Comparison of ENCODE assay signal across 16 mouse cellular contexts in genomic region chr16:92325062-92325406, GRCm38 (mm10). TPM values are rescaled to one million over a fixed set of nuclear protein-coding genes. Genes with fewer than 3 reads are reported as not detected.
"Had no signal": no experiment of that assay in that cellular context is flagged by ENCODE, and none has a peak within 500 bp of the region (broad histone marks: within the 10 kb centered on the region; RNA-seq: fewer than 3 reads in every experiment).

No protein-coding gene starts in this region.

- H3K9ac ChIP-seq: liver, embryonic 15.5 days; lung, embryonic 14.5 days; neural tube, embryonic 12.5 days had no signal

- H3K27ac ChIP-seq: liver, embryonic 15.5 days; neural tube, embryonic 12.5 days had no signal

- H3K27me3 ChIP-seq: liver, embryonic 15.5 days; neural tube, embryonic 12.5 days had no signal

- H3K9me3 ChIP-seq: liver, embryonic 15.5 days; neural tube, embryonic 12.5 days had no signal

- DNase-seq: kidney, adult 11 months; kidney, adult 9 months; kidney, postnatal 10 days; left cerebral cortex, postnatal 4 days; retina, postnatal 1 day; right cerebral cortex, postnatal 4 days; spleen, adult 18-20 months; thymus, postnatal 4 days had no signal

- H3K4me1 ChIP-seq: liver, embryonic 15.5 days had no signal

- H3K4me3 ChIP-seq: liver, embryonic 15.5 days; myocyte; neural tube, embryonic 12.5 days had no signal

- H3K36me3 ChIP-seq: liver, embryonic 15.5 days; neural tube, embryonic 12.5 days had no signal

- H3K4me2 ChIP-seq: liver, embryonic 11.5 days; liver, embryonic 15.5 days; lung, embryonic 14.5 days; neural tube, embryonic 12.5 days had no signal

RNA-seq across cellular contexts. Expression of gene Fam243, which starts 3.8 kb away (rescaled TPM):
- polyA plus RNA-seq: large intestine, adult 2 months; limb, embryonic 14.5 days; liver, embryonic 11.5 days; liver, embryonic 15.5 days; lung, embryonic 14.5 days; myocyte; neural tube, embryonic 12.5 days; stomach, embryonic 14.5 days had no signal

RNA-seq across cellular contexts. Expression of gene Kcne2, which starts 32.8 kb away (rescaled TPM):
- polyA plus RNA-seq: large intestine, adult 2 months; liver, embryonic 15.5 days; myocyte had no signal

RNA-seq across cellular contexts. Expression of gene Kcne1, which starts 34.2 kb away (rescaled TPM):
- polyA plus RNA-seq: large intestine, adult 2 months; liver, embryonic 11.5 days; liver, embryonic 15.5 days; myocyte; neural tube, embryonic 12.5 days had no signal
